Mouse (Mus musculus): ENCODE data around the gene Atp11a. TPM values are rescaled to one million over a fixed set of nuclear protein-coding genes. Genes with fewer than 3 reads are reported as not detected.

Gene Atp11a
- polyA plus RNA-seq, 1 experiment from 2014 or later, result 7.0 TPM

DNA sequence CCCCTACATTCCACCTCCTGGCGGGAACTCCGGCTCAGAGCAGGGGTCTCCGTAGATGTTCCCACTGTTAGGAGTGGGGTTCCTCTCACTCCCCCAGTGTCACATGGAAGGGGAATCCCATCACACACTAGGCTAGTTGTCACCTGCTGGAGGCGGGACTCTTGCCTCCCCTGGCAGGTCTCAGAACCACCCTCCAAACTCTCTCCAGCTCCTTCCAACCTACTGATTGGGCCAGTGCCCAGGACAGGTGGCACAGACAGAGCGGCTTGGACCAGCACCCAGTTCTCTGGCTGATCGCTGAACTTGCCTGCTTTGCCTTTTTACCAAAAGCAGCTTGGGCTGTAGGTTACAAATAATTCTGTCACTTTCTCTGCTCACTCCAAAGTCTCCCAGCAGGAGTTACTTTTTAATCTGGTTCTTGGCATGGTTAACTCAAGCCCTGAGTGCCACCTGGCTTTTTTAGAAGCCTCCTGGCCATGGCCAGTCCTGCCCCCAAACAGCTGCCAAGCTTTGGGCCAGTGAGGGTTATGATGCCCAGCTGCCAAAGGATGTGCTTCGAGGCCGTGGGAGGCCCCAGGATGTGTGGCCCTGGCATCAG, 117.5 kb downstream of the Atp11a start:
- H3K27ac ChIP-seq (ENCODE audit: low read depth, low read length), result no peak overlapping the region
- H3K27me3 ChIP-seq (replicated peaks; ENCODE audit: control insufficient read depth, insufficient read depth, low read length), result peaks cover 26% of the 10 kb centered on the region
- H3K9me3 ChIP-seq (ENCODE audit: control insufficient read depth, low read length), result no peaks in the 10 kb centered on the region
- WGBS, result 31% methylated on average over 8 of the region's 8 CpGs
- peak overlapping the region; percentile 53 for H3K4me3 ChIP-seq (ENCODE audit: low read depth, low read length)
- ATAC-seq (replicated peaks; ENCODE audit: low FRiP score), result 0 out of 2 replicates have a peak, but pooled peaks have one; percentile 11
- no peak overlapping the region; the same call in 1 of the 2 replicates for H3K9ac ChIP-seq (ENCODE audit: low read depth, low read length)
- H3K4me2 ChIP-seq, result peak overlapping the region; percentile 82
- H3K4me1 ChIP-seq (replicated peaks; ENCODE audit: control insufficient read depth, insufficient read depth, low read length), result peaks cover 5% of the 10 kb centered on the region
- DNase-seq (ENCODE audit: low spot score), result no peak
- H3K36me3 ChIP-seq (ENCODE audit: control insufficient read depth, insufficient read depth, low read length), result no peaks in the 10 kb centered on the region

- H3K4me3 ChIP-seq (ENCODE audit: low read depth, low read length), result no peak overlapping the region
- H3K27me3 ChIP-seq (replicated peaks; ENCODE audit: control insufficient read depth, insufficient read depth, low read length), result peaks cover 26% of the 10 kb centered on the region
- peaks cover 5% of the 10 kb centered on the region for H3K4me1 ChIP-seq (replicated peaks; ENCODE audit: control insufficient read depth, insufficient read depth, low read length)
- no peaks in the 10 kb centered on the region for H3K36me3 ChIP-seq (ENCODE audit: control insufficient read depth, insufficient read depth, low read length)
- no peak for ATAC-seq (replicated peaks; ENCODE audit: low FRiP score)
- H3K4me2 ChIP-seq, result no peak overlapping the region
- DNase-seq (ENCODE audit: low spot score), result no peak
- no peak overlapping the region for H3K27ac ChIP-seq (ENCODE audit: low read depth, low read length)
- no peak overlapping the region for H3K9ac ChIP-seq (ENCODE audit: low read depth, low read length)
- 67% methylated on average over 4 of the region's 4 CpGs for WGBS
- no peaks in the 10 kb centered on the region for H3K9me3 ChIP-seq (ENCODE audit: control insufficient read depth, low read length)
Measured at GRCm38 (mm10) chr8:12874971-12875370, 118.2 kb downstream of the Atp11a start.

DNA sequence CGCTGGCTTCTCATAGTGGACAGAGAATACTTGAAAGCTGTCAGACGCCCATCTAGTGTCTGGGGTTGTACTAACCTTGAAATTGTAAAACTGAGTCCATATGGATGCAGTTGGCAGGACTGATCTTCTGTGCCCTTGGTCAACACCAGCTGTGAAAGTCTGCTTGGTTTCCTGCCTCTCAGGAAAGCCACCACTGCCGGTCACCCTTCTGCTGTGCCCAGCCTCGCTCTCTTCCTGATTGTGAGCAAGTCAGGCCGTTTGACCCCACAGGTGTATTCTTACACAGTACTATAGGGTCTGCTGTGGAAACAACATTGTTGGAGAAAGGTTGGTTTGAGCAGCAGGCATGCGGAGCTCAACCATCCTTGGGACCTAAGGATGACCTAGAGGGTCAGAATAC, 120.3 kb downstream of the Atp11a start:
- no peaks in the 10 kb centered on the region for H3K9me3 ChIP-seq (ENCODE audit: control insufficient read depth, low read length)
- peaks cover 21% of the 10 kb centered on the region for H3K27me3 ChIP-seq (replicated peaks; ENCODE audit: control insufficient read depth, insufficient read depth, low read length)
- H3K9ac ChIP-seq (ENCODE audit: low read depth, low read length), result no peak overlapping the region
- no peak overlapping the region for H3K4me2 ChIP-seq
- H3K27ac ChIP-seq (ENCODE audit: low read depth, low read length), result no peak overlapping the region
- H3K4me3 ChIP-seq (ENCODE audit: low read depth, low read length), result no peak overlapping the region
- DNase-seq (ENCODE audit: low spot score), result no peak
- peaks cover 5% of the 10 kb centered on the region for H3K4me1 ChIP-seq (replicated peaks; ENCODE audit: control insufficient read depth, insufficient read depth, low read length)
- no peaks in the 10 kb centered on the region for H3K36me3 ChIP-seq (ENCODE audit: control insufficient read depth, insufficient read depth, low read length)
- WGBS, result 73% methylated on average over 6 of the region's 6 CpGs
- no peak for ATAC-seq (replicated peaks; ENCODE audit: low FRiP score)

GRCm38 (mm10) chr8:12880163-12880562, 123.3 kb downstream of the Atp11a start:
- Histone ChIP-seq H3K9me3 (ENCODE audit: control insufficient read depth, low read length) (no peaks in the 10 kb centered on the region), H3K4me1 (replicated peaks; ENCODE audit: control insufficient read depth, insufficient read depth, low read length) (peaks cover 7% of the 10 kb centered on the region; the same call in 1 of the 2 replicates), H3K4me2 (no peak overlapping the region), H3K27ac (ENCODE audit: low read depth, low read length) (no peak overlapping the region), H3K4me3 (ENCODE audit: low read depth, low read length) (no peak overlapping the region), H3K27me3 (replicated peaks; ENCODE audit: control insufficient read depth, insufficient read depth, low read length) (peaks cover 3% of the 10 kb centered on the region), H3K36me3 (ENCODE audit: control insufficient read depth, insufficient read depth, low read length) (no peaks in the 10 kb centered on the region), H3K9ac (ENCODE audit: low read depth, low read length) (no peak overlapping the region)
- DNase-seq (ENCODE audit: low spot score), result no peak
- no peak for ATAC-seq (replicated peaks; ENCODE audit: low FRiP score)
- WGBS, result 80% methylated on average over 6 of the region's 6 CpGs

DNA sequence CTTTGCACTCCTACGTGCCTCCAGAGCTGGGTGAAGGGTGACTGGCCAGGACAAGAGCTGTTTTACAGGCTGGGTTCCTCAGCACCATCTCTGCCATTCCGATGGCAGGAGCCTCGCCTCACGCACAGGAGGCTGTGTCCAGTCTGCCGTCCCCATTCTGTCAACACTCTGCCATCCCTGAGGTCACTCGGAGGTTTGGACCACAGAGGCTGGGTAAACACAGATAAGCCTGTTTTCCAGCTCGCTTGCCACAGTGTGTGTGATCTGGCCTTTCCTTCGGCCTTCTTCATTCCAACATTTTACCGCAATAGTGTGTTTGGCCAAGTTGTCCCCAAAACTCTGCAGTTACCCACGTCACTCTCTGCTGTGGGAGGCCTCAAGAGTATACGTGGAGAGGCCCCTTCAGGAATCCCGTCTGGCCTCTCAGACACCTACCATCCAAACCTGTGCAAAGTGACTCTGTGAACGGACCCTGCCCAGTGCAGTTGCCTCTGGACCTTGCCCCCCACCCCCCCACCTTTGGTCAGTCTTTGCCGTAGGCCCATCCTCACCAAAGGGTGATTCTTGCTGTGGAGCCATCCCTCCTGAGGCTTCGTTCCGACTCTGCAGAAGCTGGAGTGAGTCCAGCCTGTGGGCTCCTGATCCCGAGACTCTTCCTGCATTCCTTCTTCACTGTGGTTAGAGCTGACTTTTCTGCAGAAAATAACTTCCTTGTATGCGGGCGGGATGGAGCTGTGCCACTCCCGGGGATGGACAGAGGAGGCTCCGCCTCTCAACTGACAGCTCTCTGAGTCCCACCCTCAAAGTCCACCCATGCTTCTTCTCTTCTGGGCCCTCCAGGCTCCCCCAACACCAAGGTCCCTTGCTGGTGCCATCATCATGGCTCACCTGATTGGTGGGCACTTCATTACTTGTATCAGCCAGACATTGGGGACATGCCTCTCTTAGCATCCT, 126.5 kb downstream of the Atp11a start:
- Histone ChIP-seq H3K9me3 (ENCODE audit: control insufficient read depth, low read length) (no peaks in the 10 kb centered on the region), H3K4me2 (peak overlapping the region; percentile 6; the same call in 1 of the 2 replicates), H3K4me3 (ENCODE audit: low read depth, low read length) (no peak overlapping the region), H3K36me3 (ENCODE audit: control insufficient read depth, insufficient read depth, low read length) (no peaks in the 10 kb centered on the region), H3K4me1 (replicated peaks; ENCODE audit: control insufficient read depth, insufficient read depth, low read length) (peaks cover 7% of the 10 kb centered on the region; the same call in 1 of the 2 replicates), H3K27me3 (replicated peaks; ENCODE audit: control insufficient read depth, insufficient read depth, low read length) (no peaks in the 10 kb centered on the region; the same call in 1 of the 2 replicates), H3K9ac (ENCODE audit: low read depth, low read length) (no peak overlapping the region), H3K27ac (ENCODE audit: low read depth, low read length) (no peak overlapping the region)
- ATAC-seq (replicated peaks; ENCODE audit: low FRiP score) (no peak; the same call in 1 of the 2 replicates), DNase-seq (ENCODE audit: low spot score) (no peak)
- WGBS, result 60% methylated on average over 21 of the region's 21 CpGs

DNA sequence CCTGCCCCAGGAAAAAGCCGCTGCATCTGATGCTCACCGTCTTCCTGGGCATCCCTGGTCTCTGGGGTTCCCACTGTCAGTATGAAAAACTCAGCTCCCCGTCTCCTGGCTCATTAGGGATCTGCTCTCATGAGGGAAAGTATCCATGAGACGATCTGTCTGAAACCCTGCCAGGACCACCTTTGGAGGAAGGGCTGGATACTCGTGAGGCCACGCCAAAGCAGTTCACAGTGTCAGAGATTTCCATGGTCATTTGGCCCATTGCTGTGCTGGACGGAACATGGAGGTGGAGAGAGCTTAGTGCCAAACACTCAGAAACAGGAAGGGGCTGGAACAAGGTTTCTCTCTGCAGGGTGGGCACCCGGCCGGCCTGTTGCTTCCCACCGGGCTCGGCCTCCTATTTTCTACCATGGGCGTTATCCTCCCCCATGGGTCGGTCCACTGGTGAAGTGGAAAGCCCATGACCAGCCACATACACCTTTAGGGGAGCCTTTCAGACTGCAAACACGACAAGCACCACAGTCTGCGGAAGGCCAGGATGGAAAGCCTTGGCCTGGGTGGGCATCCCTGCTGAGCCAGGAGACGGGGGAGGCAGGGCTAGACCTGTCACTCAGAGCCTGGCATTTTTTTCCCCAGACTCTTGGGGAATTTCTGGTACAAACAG, 131.1 kb downstream of the Atp11a start:
- Histone ChIP-seq H3K36me3 (ENCODE audit: control insufficient read depth, insufficient read depth, low read length) (no peaks in the 10 kb centered on the region), H3K9me3 (ENCODE audit: control insufficient read depth, low read length) (no peaks in the 10 kb centered on the region), H3K9ac (ENCODE audit: low read depth, low read length) (no peak overlapping the region), H3K27me3 (replicated peaks; ENCODE audit: control insufficient read depth, insufficient read depth, low read length) (peaks cover 3% of the 10 kb centered on the region; the same call in 1 of the 2 replicates), H3K4me3 (ENCODE audit: low read depth, low read length) (no peak overlapping the region), H3K27ac (ENCODE audit: low read depth, low read length) (no peak overlapping the region), H3K4me1 (replicated peaks; ENCODE audit: control insufficient read depth, insufficient read depth, low read length) (peaks cover 2% of the 10 kb centered on the region; the same call in 1 of the 2 replicates), H3K4me2 (no peak overlapping the region)
- WGBS, result 82% methylated on average over 16 of the region's 16 CpGs
- DNase-seq (ENCODE audit: low spot score) (no peak), ATAC-seq (replicated peaks; ENCODE audit: low FRiP score) (no peak)

GRCm38 (mm10) chr8:12889046-12889598, 132.3 kb downstream of the Atp11a start:
- H3K9ac ChIP-seq (ENCODE audit: low read depth, low read length), result no peak overlapping the region
- 87% methylated on average over 11 of the region's 11 CpGs for WGBS
- H3K9me3 ChIP-seq (ENCODE audit: control insufficient read depth, low read length), result no peaks in the 10 kb centered on the region
- H3K4me1 ChIP-seq (replicated peaks; ENCODE audit: control insufficient read depth, insufficient read depth, low read length), result no peaks in the 10 kb centered on the region
- peaks cover 3% of the 10 kb centered on the region; the same call in 1 of the 2 replicates for H3K27me3 ChIP-seq (replicated peaks; ENCODE audit: control insufficient read depth, insufficient read depth, low read length)
- H3K4me2 ChIP-seq, result no peak overlapping the region
- H3K27ac ChIP-seq (ENCODE audit: low read depth, low read length), result no peak overlapping the region
- DNase-seq (ENCODE audit: low spot score) (no peak), ATAC-seq (replicated peaks; ENCODE audit: low FRiP score) (no peak)
- H3K4me3 ChIP-seq (ENCODE audit: low read depth, low read length), result no peak overlapping the region
- no peaks in the 10 kb centered on the region for H3K36me3 ChIP-seq (ENCODE audit: control insufficient read depth, insufficient read depth, low read length)

- DNase-seq (ENCODE audit: low spot score) (no peak), ATAC-seq (replicated peaks; ENCODE audit: low FRiP score) (no peak)
- no peaks in the 10 kb centered on the region for H3K9me3 ChIP-seq (ENCODE audit: control insufficient read depth, low read length)
- H3K36me3 ChIP-seq (ENCODE audit: control insufficient read depth, insufficient read depth, low read length), result no peaks in the 10 kb centered on the region
- H3K4me1 ChIP-seq (replicated peaks; ENCODE audit: control insufficient read depth, insufficient read depth, low read length), result peaks cover 5% of the 10 kb centered on the region; the same call in 1 of the 2 replicates
- H3K9ac ChIP-seq (ENCODE audit: low read depth, low read length), result no peak overlapping the region
- 65% methylated on average over 5 of the region's 5 CpGs for WGBS
- no peak overlapping the region for H3K4me2 ChIP-seq
- no peak overlapping the region for H3K4me3 ChIP-seq (ENCODE audit: low read depth, low read length)
- no peak overlapping the region for H3K27ac ChIP-seq (ENCODE audit: low read depth, low read length)
- H3K27me3 ChIP-seq (replicated peaks; ENCODE audit: control insufficient read depth, insufficient read depth, low read length), result peaks cover 3% of the 10 kb centered on the region; the same call in 1 of the 2 replicates
Measured at GRCm38 (mm10) chr8:12892882-12893446, 136.2 kb downstream of the Atp11a start.

Measured in liver, embryonic 11.5 days (tissue).